Mouse (Mus musculus): ENCODE results near the gene Nr4a1.

Nr4a1 gene

DNA sequence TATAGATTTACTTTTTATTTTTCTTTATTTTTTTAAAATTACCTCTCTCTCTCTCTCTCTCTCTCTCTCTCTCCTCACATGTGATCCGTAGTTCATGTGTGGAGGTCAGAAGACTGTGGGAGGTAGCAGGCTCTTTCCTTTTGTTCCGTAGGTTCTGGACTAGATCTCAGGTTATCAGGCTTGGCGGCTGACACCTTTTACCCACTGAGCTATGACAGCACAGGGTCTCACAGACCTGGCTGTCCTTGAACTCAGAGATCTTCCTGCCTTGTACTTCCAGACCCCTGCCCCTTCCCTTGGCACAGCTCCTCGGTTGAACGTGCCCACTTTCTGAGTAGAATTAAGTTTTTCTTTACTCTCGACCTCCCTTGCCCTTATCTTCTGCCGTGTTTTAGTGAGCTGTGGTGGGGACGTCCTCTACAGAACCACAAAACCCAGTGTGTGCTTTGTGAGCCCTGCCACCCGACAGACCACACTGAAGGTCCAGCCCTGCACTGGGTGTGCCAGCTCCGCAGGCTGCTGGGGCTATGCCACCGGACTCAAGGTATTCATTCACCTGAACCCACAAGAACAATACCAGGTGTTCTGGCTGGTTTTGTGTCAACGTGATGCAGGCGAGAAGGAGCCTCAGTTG, 62.3 kb downstream of the Nr4a1 start:
- no peak for DNase-seq (ENCODE audit: low spot score)

DNA sequence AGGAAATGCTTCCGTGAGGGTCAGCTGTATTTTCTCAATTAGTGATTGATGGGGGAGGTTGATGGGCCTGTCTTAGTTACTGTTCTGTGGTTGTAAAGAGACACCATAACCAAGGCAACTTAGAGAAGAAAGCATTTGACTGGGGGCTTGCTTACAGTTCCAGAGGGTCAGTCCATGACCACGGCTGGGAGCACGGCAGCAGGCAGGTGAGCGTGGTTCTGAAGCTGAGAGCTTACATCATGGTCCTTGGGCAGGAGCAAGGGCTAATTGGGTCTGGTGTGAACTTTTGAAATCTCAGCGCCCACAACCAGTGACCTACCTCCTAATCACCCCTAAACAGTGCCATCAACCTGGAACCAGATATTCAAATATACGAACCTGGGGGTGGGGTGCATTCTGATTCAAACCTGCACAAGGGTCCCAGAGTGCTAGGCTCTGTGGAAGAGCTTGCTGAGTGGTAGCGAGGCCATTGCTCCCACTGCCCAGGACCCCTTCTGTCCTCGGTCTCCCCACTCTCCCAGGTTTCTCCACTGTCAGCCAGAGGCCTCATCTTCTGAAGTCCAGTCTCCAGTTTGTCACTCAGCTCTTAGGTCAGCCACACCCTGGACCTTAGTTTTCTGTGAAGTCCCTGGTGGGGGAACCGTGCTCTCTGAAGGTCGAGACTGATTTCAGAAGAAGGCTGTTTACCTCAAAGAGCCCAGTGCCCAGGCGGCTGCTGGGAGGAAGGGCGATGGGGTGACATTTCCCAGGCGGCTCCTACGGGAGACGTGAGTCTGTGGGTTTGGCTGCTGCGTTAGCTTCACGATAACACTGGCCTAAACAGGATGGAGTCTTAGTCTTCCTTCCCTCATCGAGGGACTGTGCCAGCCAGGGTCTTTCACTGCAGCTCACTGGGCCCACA, 63.1 kb downstream of the Nr4a1 start:
- no peak for DNase-seq (ENCODE audit: low spot score)

DNA sequence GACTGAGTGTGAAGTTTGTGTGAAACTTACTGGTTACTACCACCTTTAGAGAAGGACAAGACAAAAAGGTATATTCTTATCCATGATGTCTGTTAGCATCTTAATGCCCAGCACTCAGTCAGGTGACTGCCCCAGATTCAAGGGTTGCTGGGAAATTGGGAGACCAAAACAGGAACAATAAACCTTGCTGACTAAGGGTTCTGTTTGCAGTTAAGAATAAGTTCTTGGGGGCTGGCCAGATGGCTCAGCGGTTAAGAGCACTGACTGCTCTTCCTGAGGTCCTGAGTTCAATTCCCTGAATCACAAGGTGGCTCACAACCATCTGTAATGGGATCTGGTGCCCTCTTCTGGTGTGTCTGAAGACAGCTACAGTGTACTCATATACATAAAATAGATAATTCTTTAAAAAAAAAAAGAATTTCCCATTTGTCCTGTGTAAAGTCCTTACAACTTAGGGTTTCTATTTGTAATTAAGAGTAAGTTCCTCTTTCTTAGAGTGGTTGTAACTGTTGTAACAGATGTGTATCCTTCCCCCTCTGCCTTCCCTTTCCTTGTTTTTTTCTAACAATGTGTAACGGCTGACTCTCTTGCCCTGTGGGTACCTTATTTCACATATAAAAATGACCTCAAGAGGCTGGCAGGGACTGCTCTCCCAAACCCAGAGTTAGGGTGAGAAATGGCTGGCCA, 63.9 kb downstream of the Nr4a1 start:
- DNase-seq (ENCODE audit: low spot score): no peak

DNA sequence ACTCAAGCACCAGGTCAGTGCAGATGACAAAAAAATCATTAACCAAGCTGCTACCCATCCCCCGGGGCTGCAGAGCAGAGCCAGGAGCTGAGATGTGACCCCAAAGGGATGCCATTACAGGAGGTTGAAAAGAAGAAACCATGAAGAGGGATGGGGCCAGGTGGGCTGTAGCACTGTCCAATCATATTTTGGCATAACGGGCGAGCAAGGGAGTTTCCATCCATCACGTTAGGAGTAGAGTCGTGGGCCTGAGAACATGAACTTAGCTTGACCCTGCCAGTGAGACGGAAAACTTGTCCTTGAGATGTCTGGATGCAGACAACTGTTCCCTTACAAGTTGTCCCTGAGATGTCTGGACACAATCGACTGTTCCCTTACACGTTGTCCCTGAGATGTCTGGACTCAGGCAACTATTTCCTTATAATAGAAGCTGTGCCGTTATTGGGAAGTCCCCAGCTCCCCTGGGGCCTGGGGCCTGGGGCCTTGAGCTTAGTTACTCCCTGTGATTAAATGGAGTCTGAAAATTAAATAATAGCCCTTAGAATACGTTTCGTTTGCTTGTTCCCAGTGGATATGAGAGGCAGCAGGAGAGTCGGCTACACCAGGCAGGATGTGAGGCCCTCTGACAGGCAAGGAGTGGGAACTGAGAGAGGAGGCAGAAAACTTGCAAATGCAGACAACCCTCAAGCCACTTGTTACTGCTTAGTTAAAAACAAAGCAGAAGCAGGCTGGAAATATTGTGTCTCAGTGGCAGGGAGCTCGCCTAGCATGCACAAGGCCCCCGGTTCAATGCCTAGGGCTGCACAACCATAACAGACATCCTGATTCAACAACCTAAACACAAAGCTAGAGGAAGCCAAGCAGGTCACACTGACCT, 65.1 kb downstream of the Nr4a1 start:
- no peak for DNase-seq (ENCODE audit: low spot score)

DNA sequence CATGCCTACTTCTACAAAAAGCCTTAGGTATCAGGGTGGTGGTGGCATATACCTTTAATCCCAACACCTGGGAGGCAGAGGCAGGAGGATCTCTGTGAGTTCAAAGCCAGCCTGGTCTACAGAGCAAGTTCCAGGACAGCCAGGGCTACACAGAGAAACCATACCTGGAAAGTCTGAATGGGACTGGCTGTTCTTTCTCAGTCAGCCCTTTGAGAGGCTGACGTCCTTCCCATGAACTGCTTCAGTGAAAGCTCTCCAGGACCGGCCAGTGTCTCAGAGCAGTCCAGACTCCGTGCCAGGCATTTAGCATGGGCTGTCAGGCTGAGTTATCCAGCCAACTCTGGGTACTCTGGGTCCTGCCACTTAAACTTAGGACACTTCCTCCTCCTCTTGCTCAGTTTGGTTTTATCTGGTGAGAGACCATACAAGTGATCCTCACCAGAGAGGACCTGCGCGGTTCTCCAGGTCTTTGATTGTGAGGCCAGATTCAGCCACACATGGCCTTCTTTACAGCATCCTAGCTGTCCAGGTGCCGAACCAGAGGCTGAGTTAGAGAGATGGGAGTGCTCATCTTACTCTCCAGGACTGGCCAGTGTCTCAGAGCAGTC, 66.0 kb downstream of the Nr4a1 start:
- no peak for DNase-seq (ENCODE audit: low spot score)

DNA sequence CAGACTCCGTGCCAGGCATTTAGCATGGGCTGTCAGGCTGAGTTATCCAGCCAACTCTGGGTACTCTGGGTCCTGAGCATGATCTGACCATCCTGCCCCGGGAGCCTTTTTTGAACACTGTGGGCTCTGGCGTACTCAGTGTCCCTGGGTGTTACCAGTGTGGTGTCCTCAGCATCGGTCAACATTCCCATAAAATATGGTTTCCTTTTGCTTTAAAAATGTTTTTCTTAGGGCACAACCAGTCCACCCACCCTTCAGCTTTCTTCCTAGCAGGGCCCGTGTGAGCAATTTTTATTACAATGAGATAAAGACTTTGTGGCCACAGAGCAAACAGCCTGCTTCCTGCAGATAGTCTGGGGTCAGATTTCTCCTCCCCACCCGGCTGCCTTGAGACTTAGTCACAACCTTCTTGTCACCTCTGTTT, 66.6 kb downstream of the Nr4a1 start:
- DNase-seq (ENCODE audit: low spot score): no peak

DNA sequence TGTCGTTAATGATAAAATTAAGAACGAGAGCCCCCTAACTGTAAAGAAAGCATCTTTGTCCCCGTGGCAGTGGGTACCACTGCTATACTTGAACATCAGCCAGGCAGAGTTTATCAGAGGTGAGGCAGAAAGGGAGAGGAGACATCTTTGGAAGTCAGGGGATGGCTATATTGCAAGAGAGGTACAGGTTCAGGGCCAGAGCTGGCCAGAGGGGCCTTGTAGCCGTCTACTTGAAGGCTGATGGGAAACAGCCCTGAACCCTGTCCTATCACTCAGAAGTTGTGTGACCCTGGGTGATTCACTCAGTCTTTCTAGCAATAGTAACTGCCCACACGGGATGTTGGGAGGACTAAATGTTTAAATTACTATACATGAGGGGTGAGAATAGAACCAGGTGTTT, 67.1 kb downstream of the Nr4a1 start:
- no peak for DNase-seq (ENCODE audit: low spot score)

DNA sequence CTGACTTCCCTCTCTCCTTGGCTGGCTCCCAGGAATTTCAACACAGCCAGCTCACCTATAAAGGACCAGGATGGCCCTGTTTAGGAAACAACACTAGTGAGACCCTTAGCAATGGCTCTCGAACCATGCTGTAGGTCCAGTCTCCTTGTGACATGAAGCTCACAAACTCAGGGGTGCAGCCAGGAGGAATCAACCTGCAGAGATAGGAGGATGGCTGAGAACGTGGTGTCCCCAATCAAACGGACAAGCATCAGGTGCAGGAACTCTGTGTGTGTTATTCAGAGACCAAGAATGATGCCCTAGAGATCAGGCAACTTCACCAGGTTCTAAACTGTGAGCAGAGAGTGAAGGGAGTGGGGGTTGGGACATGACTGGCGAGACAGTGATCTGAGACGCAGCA, 68.0 kb downstream of the Nr4a1 start:
- DNase-seq (ENCODE audit: low spot score): no peak

DNA sequence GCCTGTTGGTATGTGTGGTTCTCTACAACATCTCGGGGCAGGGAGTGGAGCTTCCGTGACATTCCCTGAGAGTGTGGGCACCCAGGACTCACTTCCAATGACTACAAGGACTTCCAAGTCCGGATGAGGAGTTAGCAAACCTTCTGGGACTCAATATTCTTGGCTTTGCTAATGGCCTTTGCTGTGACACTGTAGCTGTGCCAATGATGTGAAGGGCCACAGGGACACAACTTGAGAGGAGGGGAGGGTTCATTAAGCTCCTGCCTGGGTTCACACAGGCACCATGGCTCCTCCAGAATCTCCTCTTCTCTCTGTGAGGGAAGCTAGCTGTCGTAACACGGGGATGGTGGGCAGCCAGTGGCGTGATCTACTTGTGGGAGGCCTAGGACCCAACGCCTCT, 68.6 kb downstream of the Nr4a1 start:
- DNase-seq (ENCODE audit: low spot score): no peak

DNA sequence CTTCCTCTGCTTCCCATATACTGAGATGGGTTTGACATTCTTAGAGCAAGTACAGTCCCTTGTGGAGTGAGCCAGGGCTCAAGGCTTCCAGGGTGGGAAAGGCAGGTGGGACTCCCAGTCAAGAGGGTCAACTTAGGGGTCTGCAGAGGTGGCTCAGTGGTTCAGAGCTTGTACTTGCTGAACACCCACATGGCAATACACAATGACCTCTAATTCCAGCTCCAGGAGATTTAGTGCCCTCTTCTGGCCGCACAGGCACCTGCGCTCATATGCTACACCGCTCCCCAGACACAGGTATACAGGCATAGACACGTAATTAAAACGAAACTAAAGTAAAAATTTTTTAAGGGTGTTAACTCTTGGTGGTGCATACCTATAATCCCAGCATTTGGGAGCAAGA, 69.4 kb downstream of the Nr4a1 start:
- no peak for DNase-seq (ENCODE audit: low spot score)

All from urinary bladder, postnatal 10 days (tissue).